Mouse (Mus musculus) hindbrain, embryonic 13.5 days (tissue): ENCODE data around the gene L3mbtl2. TPM values are rescaled to one million over a fixed set of nuclear protein-coding genes. Genes with fewer than 3 reads are reported as not detected.
A peak's percentile ranks its signal among the peaks of the same experiment; 100 is the strongest.

ENCODE experiments used
- ATAC-seq: fragments of 200-750 bp; cut with Nextera tagmentation; 2 replicates; pipeline ENCODE4 v1.8.0; 2017; ENCODE audit warnings: moderate TSS enrichment; ENCODE audit not compliant: low FRiP score
- H3K27ac ChIP-seq: fragments of 300-500 bp; sonication (generic); 2 replicates; pipeline ENCODE4 v1.5.1; 2015; ENCODE audit warnings: inconsistent platforms, mild to moderate bottlenecking, moderate library complexity
- H3K27me3 ChIP-seq: fragments of 300-500 bp; sonication (generic); 2 replicates; pipeline ENCODE4 v1.6.1; 2015; ENCODE audit warnings: mild to moderate bottlenecking, inconsistent platforms
- H3K36me3 ChIP-seq: fragments of 300-500 bp; sonication (generic); 2 replicates; pipeline ENCODE4 v1.6.1; 2015; ENCODE audit warnings: mild to moderate bottlenecking, inconsistent platforms
- H3K4me1 ChIP-seq: fragments of 300-500 bp; sonication (generic); replicated peaks from 2 replicates; pipeline ENCODE4 v1.6.1; 2015; ENCODE audit warnings: inconsistent platforms
- H3K4me2 ChIP-seq: fragments of 300-500 bp; sonication (generic); 2 replicates; pipeline ENCODE4 v1.6.1; 2015; ENCODE audit warnings: inconsistent platforms, mild to moderate bottlenecking, moderate library complexity
- H3K4me3 ChIP-seq: fragments of 300-500 bp; sonication (generic); 2 replicates; pipeline ENCODE4 v1.5.1; 2015; ENCODE audit warnings: mild to moderate bottlenecking, inconsistent platforms
- H3K9ac ChIP-seq: fragments of 300-500 bp; sonication (generic); 2 replicates; pipeline ENCODE4 v1.6.1; 2015; ENCODE audit warnings: mild to moderate bottlenecking, inconsistent platforms
- H3K9me3 ChIP-seq: fragments of 300-500 bp; sonication (generic); 2 replicates; pipeline ENCODE4 v1.6.1; 2016; ENCODE audit warnings: inconsistent platforms
- WGBS: fragments of 180-500 bp; shearing (Covaris S2); methylation state at CpG from one replicate; pipeline ENCODE4 v1.1.7; 2015; 5-methylcytosine and 5-hydroxymethylcytosine counted together
- polyA plus RNA-seq: library from polyadenylated mRNA; unstranded; fragments of >200 nt; fragmentation: Nextera tagmentation; extraction: Ambion mirVana; gene quantifications from 2 replicates; pipeline ENCODE4 v1.2.1, GENCODE M21; 2015

The L3mbtl2 gene
- 28.6 and 29.5 TPM in 2 replicates for polyA plus RNA-seq

DNA sequence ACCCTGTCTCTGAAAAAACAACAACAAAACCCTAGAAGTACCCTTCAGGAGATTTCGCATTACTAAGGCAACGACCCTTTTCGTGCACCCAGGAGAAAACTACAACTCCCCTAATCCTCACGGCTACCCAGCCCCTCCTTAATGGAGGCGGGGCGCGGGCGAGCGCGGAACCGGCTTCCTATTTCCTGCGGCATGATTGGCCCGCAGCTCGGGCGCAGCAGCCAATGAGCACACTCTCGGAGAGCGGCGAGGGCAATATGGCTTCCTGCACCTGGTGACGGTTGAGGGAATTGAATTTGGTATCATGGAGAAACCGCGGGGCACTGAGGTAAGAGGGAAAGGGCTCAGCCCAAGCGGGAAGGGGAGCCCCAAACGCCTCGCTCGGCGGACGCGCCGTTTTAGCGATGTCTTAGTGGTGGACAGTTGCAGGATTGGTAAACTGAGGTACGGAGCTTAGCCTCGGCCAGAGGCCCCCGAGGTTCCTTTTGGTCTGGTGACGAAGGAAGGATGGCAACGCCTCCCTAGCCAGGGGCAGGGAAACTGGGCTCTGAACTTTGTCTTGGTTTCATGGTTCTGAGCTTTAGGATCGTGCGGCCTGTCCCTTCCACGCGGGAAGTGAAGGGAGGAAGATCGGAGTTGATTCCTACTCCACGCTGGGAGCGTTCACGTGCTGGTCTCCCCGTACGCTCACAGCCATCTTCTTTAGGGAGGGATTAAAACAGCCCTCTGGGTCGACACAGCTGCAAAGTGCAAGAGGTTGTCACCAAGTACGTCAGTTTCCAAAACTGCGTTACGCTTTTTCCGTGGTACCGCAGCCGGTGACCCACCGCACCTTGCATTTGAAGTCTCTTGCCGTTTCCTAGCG lies at the start of gene L3mbtl2:
TSS of gene L3mbtl2 (plus strand) at position 193 of the 865 bp plus-strand sequence.
- Histone ChIP-seq H3K9ac (peak within 1 kb of the TSS; percentile 81), H3K4me1 (peaks cover 10% of the 10 kb centered on the region), H3K27me3 (no peaks in the 10 kb centered on the region), H3K27ac (peak within 1 kb of the TSS; percentile 76), H3K4me3 (peak within 1 kb of the TSS; percentile 86), H3K9me3 (no peaks in the 10 kb centered on the region), H3K4me2 (peak within 1 kb of the TSS; percentile 88), H3K36me3 (peaks cover 22% of the 10 kb centered on the region)
- 1% methylated on average over 55 of the region's 55 CpGs for WGBS
- peak; percentile 99 for ATAC-seq

DNA sequence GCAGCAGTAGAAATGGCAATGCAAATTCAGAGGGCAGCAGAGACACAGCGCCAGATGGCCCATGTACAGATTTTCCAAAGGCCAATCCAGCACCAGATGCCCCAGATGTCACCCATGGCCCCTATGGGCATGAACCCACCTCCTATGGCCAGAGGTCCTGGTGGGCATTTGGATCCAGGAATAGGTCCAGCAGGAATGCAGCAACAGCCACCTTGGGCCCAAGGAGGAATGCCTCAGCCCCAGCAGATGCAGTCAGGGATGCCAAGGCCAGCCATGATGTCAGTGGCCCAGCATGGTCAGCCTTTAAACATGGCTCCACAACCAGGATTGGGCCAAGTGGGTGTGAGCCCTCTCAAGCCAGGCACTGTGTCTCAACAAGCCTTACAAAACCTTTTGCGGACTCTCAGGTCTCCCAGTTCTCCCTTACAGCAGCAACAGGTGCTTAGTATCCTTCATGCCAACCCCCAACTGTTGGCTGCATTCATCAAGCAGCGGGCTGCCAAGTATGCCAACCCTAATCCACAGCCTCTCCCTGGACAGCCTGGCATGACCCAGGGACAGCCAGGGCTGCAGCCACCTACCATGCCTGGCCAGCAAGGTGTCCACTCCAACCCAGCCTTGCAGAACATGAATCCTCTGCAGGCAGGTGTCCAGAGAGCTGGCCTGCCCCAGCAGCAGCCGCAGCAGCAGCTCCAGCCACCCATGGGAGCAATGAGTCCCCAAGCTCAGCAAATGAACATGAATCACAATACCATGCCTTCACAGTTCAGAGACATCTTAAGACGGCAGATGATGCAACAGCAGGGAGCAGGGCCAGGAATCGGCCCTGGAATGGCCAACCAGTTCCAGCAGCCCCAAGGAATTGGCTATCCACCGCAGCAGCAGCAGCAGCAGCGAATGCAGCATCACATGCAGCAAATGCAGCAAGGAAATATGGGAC lies 13.9 kb upstream of the L3mbtl2 start:
- no peak overlapping the region for H3K27ac ChIP-seq
- H3K4me1 ChIP-seq, result no peaks in the 10 kb centered on the region
- peaks cover 76% of the 10 kb centered on the region for H3K36me3 ChIP-seq
- H3K9ac ChIP-seq, result no peak overlapping the region
- H3K9me3 ChIP-seq, result no peaks in the 10 kb centered on the region
- 97% methylated on average over 8 of the region's 8 CpGs for WGBS
- H3K4me3 ChIP-seq, result no peak overlapping the region
- H3K4me2 ChIP-seq, result no peak overlapping the region
- ATAC-seq, result no peak
- H3K27me3 ChIP-seq, result no peaks in the 10 kb centered on the region

DNA sequence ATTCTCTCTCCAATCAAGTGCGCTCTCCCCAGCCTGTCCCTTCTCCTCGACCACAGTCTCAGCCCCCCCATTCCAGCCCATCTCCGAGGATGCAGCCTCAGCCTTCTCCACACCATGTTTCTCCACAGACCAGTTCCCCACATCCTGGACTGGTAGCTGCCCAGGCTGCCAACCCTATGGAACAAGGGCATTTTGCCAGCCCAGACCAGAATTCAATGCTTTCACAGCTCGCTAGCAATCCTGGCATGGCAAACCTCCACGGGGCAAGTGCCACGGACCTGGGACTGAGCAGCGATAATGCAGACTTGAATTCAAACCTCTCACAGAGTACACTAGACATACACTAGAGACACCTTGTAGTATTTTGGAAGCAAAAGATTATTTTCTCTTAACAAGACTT lies 13.1 kb upstream of the L3mbtl2 start:
- ATAC-seq, result no peak
- no peaks in the 10 kb centered on the region for H3K9me3 ChIP-seq
- no peaks in the 10 kb centered on the region for H3K27me3 ChIP-seq
- no peak overlapping the region for H3K4me2 ChIP-seq
- H3K4me3 ChIP-seq, result no peak overlapping the region
- no peak overlapping the region for H3K27ac ChIP-seq
- H3K4me1 ChIP-seq, result no peaks in the 10 kb centered on the region
- H3K9ac ChIP-seq, result no peak overlapping the region
- peaks cover 68% of the 10 kb centered on the region for H3K36me3 ChIP-seq
- 94% methylated on average over 7 of the region's 7 CpGs for WGBS

DNA sequence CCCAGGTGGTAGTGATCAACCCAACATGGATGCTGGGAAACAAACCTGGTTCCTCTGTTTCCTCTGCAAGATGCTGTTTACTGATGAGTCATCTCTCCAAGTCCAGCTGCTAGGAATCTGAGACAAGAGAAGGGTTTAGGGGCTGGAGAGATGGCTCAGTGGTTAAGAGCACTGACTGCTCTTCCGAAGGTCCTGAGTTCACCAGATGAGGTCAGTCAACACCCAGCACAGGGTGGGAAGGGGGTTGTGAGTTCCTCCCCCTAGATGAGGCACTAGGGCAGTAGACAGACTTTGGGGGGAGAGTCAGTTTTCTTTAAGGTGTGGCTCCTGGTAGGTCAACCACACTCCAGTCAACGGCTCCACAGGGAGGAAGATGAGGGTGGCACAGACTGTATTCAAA lies 2.0 kb upstream of the L3mbtl2 start:
- 90% methylated on average over 2 of the region's 2 CpGs for WGBS
- ATAC-seq, result no peak
- Histone ChIP-seq H3K27ac (no peak overlapping the region), H3K4me3 (no peak overlapping the region), H3K9ac (no peak overlapping the region), H3K36me3 (no peaks in the 10 kb centered on the region), H3K27me3 (no peaks in the 10 kb centered on the region), H3K4me2 (no peak overlapping the region), H3K9me3 (no peaks in the 10 kb centered on the region), H3K4me1 (peaks cover 10% of the 10 kb centered on the region)

DNA sequence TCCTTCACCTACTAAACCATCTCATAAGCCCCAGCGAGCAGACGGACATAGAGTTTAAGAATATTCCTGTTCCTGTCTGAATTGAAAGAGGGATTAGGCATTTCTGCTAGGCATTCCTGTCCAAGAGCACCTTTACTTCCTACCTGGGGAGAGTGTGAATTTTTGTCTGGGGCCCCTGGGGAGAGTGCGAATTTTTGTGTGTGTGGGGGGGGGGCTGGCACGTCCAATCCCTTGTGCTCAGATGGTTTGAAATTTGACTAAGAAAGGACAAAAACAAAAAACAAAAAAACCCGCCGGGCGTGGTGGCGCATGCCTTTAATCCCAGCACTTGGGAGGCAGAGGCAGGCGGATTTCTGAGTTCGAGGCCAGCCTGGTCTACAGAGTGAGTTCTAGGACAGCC lies 408 bp upstream of the L3mbtl2 start:
- ATAC-seq, result peak; percentile 4; the same call in 1 of the 2 replicates
- H3K4me2 ChIP-seq, result peak overlapping the region; percentile 88
- peak overlapping the region; percentile 86 for H3K4me3 ChIP-seq
- no peak overlapping the region for H3K27ac ChIP-seq
- no peaks in the 10 kb centered on the region for H3K9me3 ChIP-seq
- H3K4me1 ChIP-seq, result peaks cover 10% of the 10 kb centered on the region
- H3K27me3 ChIP-seq, result no peaks in the 10 kb centered on the region
- 61% methylated on average over 10 of the region's 10 CpGs for WGBS
- peaks cover 16% of the 10 kb centered on the region for H3K36me3 ChIP-seq
- no peak overlapping the region for H3K9ac ChIP-seq

DNA sequence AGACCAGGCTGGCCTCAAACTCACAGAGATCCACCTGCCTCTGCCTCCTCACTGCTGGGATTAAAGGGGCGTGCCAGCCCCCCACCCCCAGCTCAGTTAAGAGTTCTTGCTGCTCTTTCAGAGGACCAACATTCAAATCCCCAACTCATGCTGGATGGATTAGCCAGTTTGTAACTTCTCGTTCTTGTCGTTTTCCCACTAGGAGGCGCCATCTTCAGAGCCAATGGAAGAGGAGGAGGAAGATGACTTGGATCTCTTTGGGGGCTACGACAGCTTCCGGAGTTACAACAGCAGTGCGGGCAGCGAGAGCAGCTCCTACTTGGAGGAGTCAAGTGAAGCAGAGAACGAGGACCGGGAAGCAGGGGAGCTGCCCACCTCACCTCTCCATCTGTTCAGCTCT lies 3.3 kb downstream of the L3mbtl2 start:
- Histone ChIP-seq H3K9me3 (no peaks in the 10 kb centered on the region), H3K4me1 (peaks cover 10% of the 10 kb centered on the region), H3K9ac (no peak overlapping the region), H3K36me3 (peaks cover 44% of the 10 kb centered on the region), H3K27ac (no peak overlapping the region), H3K27me3 (no peaks in the 10 kb centered on the region), H3K4me2 (no peak overlapping the region), H3K4me3 (no peak overlapping the region)
- 88% methylated on average over 10 of the region's 10 CpGs for WGBS
- ATAC-seq, result no peak

DNA sequence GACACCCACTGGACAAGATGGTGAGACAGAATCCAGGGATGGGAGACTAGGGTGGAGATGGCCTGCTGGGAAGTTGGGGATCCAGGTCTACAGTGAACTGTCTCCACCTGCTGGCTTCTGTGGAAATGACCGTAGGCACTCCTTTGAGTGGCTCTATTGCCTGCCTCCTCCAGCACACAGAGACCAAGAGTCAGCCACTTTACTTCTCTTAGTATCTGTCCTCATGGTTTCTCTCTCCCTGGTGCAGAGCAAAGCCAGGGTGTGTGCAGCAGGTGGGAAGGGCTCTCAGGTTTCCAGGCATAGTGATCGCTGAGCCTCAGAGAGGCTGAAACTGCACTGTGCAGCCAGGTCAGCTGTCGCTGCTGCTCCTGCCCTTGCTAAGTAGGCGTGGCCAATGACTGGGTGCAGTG lies 6.5 kb downstream of the L3mbtl2 start:
- ATAC-seq, result no peak
- Histone ChIP-seq H3K9me3 (no peaks in the 10 kb centered on the region), H3K4me3 (no peak overlapping the region), H3K4me1 (peaks cover under 1% of the 10 kb centered on the region), H3K27ac (no peak overlapping the region), H3K4me2 (no peak overlapping the region), H3K36me3 (peaks cover 61% of the 10 kb centered on the region), H3K27me3 (no peaks in the 10 kb centered on the region), H3K9ac (no peak overlapping the region)
- 88% methylated on average over 4 of the region's 4 CpGs for WGBS

DNA sequence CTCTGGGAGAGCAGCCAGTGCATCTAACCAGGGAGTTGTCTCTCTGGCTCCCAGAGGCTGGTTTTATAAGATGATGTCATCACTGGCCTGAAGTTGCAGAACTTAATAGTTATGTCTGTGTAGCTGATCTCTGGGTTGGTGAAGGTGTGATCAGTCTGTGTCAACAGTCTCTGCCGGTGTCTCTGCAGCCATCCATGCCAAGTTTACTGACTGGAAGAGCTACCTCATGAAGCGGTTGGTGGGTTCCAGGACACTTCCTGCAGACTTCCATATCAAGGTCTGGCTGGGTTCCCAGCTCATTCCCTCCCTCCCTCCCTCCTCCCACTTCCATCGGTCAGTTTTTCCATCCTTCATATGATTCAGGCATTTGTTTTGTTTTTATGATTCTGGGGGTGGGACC lies 12.9 kb downstream of the L3mbtl2 start:
- Histone ChIP-seq H3K27me3 (no peaks in the 10 kb centered on the region), H3K36me3 (peaks cover 74% of the 10 kb centered on the region), H3K4me3 (no peak overlapping the region), H3K9ac (no peak overlapping the region), H3K4me2 (no peak overlapping the region), H3K4me1 (no peaks in the 10 kb centered on the region), H3K9me3 (no peaks in the 10 kb centered on the region), H3K27ac (no peak overlapping the region)
- WGBS, result 94% methylated on average over 3 of the region's 3 CpGs
- no peak for ATAC-seq

DNA sequence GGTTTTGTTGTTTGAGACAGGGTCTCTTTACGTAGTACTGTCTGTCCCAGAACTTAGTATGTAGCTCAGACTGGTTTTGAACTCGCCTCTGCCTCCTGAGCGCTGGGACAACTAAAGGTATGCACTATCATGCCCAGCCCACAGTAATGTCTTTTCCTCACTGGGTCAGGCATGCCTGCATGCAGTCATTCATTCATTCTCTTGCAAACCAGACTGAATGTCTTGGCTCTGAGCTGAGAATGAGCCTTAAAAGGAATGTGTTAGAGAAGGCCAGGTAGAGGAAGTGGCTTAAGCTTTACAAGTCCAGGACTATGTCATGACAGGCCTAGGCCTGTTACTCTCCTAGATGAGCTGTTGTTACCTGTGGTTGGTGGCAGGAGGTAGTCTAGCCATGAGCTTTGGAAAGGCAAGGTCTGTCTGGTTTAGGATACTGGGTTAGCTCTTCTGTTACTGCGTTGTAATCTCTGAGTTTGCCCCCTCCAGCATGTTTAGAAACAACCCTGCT lies 16.7 kb downstream of the L3mbtl2 start:
- no peak overlapping the region for H3K4me3 ChIP-seq
- H3K9me3 ChIP-seq, result no peaks in the 10 kb centered on the region
- H3K9ac ChIP-seq, result no peak overlapping the region
- H3K27ac ChIP-seq, result no peak overlapping the region
- peaks cover 93% of the 10 kb centered on the region for H3K36me3 ChIP-seq
- H3K4me2 ChIP-seq, result no peak overlapping the region
- no peaks in the 10 kb centered on the region for H3K27me3 ChIP-seq
- H3K4me1 ChIP-seq, result no peaks in the 10 kb centered on the region
- WGBS, result 93% methylated on average over 4 of the region's 4 CpGs
- ATAC-seq, result no peak

DNA sequence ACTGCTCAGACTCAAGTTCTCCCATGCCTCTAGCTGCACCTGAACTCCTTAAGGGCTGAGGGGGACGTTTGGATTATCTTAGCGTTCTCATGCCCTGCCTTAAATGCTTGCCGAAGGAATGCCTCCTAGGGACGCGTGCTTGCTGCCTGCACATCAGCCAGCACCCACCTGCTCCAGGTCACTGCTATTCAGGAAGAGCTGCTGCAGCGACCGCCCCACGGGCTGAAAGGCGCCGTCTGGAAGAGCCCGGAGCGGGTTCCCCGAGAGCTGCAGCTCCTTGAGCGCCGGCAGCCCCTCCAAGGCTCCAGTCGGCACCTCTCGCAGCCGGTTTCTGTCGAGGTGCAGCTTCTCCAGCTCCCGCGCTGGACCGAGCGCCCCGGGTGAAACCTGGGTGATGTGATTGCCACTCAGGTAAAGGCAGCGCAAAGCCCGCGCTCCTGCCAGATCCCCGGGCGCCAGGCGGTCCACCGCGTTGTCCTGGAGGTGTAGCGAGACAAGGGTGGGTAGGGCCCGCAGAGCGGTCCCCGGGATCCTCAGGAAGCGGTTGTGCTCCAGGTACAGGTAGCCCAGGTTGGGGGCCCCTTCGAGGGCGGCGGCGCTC lies 29.8 kb downstream of the L3mbtl2 start:
- ATAC-seq, result peak; percentile 37
- H3K9me3 ChIP-seq, result no peaks in the 10 kb centered on the region
- H3K4me2 ChIP-seq, result peak overlapping the region; percentile 91
- WGBS, result 5% methylated on average over 38 of the region's 41 CpGs
- peak overlapping the region; percentile 58 for H3K4me3 ChIP-seq
- H3K9ac ChIP-seq, result peak overlapping the region; percentile 83
- peaks cover 6% of the 10 kb centered on the region; the same call in 1 of the 2 replicates for H3K36me3 ChIP-seq
- 0 out of 2 replicates have a peak overlapping the region, but pooled peaks have one; percentile 30 for H3K27ac ChIP-seq
- peaks cover 26% of the 10 kb centered on the region for H3K4me1 ChIP-seq
- peaks cover 59% of the 10 kb centered on the region for H3K27me3 ChIP-seq

DNA sequence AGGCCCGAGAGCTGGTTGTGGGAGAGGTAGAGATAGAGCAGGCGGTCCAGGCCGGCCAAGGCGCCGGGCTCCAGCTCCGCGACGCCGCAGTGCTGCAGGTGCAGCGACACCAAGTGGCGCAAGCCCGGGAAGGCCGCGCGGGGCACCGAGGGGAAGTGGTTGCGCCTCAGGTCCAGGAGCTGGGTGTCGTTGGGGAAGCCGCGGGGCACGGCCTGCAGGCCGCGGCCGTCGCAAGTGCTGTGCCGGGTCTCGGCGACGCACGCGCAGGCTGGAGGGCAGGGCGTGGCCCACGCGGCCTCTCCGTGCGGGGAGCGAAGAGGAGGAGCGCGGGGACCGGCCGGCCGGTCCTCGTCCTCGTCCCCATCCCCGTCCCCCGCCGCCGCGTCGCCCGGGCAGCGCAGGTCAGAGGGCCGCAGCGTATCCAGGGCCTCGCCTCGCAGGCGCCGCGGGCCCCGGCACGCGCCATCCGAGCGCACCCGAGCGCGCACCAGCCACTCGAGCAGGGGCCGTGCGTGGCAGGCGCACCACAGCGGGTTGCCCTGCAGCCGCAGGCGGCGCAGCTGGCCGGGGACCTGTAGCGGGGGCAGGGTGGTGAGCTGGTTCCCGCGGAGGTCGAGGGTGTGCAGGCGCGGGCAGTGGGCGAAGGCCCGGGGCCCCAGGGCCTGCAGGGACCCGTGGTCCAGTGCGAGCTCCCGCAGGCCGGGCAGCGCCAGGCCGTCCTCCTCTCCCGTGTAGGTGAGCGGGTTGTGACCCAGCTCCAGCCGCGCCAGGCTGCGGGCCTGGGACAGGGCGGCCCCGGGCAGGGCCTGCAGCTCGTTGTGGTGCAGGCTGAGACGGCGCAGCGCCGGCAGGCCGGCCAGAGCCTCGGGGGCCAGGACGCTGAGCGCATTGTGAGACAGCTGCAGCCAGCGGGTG lies 30.5 kb downstream of the L3mbtl2 start:
- Histone ChIP-seq H3K9ac (peak overlapping the region; percentile 83), H3K4me1 (peaks cover 26% of the 10 kb centered on the region), H3K27me3 (peaks cover 59% of the 10 kb centered on the region), H3K36me3 (no peaks in the 10 kb centered on the region), H3K4me3 (peak overlapping the region; percentile 58), H3K4me2 (peak overlapping the region; percentile 91), H3K9me3 (no peaks in the 10 kb centered on the region), H3K27ac (peak overlapping the region; percentile 30; the same call in 1 of the 2 replicates)
- ATAC-seq, result peak; percentile 77
- under 1% methylated on average over 72 of the region's 107 CpGs for WGBS
